Mouse (Mus musculus): ENCODE results near the gene Dscaml1.
A peak's percentile ranks its signal among the peaks of the same experiment; 100 is the strongest.

The Dscaml1 gene

DNA sequence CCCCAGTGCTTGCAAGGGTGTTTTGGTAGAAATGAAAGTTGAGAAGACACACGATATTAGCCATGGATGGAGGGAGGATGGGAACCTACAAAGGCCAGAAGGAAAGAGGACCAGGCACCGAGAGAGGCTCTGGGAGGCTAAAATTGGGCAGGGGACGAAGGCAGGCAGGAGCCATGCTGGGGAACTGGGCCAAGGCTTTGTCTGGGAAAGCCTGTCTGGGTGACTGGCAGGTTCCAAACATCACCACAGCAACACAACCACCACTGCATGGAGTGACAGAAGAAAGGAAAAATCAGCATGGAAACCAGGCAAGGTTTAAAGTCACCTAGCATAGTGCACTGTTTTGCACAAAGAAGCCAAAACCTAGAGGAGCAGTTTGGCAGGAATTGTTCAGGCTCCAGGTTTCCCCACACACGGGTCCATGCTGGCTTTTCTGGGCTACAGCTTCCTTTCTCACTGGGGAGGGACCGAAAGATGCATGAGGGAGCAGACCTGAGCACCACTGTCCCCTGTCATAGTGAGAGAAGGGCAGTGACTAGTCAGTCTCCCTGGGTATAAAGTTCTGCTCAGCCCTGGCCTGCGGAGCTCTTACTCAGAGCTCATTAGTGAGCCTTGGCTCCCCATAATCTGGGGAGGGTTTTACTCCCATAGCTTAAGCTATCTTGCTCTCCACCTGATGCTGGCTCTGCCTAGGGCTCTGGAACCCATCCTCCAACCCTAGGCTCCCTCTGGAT, 211.9 kb downstream of the Dscaml1 start:
- DNase-seq = no peak

DNA sequence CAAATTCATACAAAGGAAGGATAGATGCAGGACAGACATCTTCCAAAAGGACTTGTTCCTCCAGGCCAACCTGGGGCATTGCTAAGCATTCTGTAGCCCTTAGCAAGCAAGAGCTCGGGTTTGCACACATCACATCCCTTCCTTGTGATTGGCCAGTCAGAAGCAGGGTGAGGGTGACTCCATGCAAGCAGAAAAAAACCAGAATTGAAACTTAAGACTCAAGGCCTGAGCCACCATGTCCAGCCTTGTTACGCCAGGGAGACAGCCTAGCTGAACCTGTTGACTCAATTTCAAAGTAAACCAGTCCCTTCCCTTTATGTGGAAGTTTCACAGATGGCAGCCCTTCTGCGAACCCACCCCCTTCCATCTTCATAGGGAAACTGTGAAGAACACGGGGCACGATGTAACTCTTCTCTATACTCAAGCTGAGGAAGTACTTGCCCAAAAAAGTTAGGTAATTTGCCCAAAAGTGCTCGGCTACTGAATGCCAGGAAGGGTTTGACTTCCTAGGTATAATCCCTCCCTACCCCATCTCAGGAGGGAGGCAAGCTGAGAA, 218.5 kb downstream of the Dscaml1 start:
- no peak for DNase-seq

DNA sequence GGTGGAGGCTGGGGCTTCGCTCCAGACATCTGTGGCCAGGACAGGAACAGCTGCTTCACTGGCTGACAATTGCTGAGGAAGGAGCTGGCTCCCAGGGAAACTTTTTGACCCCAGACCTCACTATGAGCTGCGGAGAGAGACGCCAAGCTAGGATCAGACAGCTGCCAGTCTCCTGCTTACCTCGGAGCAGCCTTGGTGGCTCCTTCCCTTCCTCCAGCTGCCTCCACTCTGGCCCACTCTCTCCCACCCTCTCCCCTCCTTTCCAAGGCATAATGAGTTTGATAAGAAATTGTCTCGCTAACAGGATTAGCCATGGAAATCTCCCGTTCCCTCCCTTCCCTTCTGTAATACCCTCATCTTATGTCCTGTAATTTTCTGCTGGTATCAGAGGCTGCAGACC, 219.1 kb downstream of the Dscaml1 start:
- DNase-seq = no peak

DNA sequence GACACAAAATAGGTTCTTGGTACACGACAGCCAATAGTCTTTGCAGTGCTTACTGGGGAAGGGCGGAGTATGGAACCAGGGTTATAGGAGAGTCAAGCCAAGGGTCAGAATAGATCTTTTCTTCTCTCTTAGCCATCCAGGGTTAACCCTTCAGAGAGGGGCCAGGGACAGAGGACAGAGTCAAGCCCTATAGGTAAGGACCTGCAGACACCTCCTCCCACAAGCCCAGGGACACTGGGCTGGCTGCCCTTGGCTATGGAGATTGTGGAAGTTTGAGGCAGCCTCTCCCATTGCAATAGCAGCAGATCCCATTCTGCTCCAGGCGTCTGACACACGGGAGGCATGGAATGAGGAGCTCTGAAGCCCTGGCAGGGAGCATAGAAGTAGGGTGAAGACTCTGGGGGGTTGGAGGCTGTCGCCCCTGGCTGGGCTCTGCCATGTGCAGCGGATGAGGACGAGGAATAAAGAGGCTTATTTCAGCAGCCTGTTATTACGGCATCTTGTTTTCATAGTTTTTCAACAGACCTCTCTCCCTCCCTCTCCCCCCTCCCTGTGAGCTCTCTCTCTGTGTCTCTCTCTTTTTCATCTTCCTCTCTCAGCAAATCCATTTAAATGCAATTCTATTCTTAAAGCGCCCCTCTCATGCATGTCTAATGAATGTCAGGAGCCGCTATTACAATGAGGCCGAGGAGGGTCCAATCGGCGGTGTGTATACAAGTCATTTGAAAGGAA, 224.8 kb downstream of the Dscaml1 start:
- DNase-seq = no peak

DNA sequence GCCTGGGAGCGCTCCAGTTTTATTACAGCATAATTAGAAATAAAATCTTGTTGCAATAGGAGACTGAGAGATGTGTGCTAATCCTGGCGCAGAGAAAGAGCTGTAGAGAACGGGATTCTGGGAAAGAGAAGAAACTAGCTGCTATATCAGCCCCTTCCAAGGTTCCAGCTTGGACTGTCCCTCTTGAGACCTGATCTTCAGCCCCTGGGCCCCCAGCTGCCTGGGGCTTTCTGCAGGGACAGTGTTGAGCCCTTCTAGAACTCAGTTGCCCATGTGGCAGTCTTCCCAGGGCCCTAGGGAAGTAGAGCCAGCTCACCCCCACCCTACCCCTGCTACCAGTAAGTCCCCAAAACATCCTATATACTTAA, 225.4 kb downstream of the Dscaml1 start:
- DNase-seq = no peak

DNA sequence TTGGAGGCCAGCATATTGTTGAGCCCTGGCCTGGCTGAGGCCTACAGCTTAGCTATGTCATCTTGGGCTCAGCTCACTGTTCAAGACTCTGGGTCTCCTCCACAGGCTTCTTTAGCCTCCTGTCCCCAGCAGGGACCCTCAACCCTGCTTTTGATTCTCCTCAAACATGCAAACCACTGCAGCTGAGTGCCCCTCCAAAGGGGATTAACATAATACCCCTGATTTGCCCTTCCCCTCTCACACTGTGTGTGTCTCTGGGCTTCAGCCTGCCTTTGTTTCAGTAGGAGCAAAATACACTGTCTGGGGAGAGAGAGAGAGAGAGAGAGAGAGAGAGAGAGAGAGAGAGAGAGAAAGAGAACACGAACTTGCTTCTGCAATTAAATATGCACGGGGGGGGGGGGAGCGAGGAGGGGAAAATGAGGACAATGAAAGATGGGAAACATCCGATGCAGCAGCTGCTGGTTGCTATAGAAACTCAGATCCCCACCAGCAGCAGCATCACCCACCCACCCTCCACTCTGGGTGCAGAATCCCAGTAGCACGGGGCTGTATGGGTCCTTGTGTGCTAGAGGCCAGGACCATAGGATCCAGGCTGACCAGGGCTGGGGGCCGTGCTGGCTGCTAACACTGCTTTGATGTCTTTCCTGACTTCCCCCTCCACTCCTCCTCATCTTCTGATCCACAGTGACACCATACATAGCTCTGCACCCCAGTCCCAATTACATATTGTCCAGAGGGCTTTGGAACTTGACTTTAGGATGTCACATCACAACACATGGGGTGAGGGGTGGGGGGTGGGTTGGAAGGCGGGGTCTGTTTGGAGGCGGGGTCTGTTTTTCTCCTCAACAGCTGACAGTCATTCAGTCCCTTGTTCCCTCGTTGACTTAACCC, 231.0 kb downstream of the Dscaml1 start:
- no peak for DNase-seq

DNA sequence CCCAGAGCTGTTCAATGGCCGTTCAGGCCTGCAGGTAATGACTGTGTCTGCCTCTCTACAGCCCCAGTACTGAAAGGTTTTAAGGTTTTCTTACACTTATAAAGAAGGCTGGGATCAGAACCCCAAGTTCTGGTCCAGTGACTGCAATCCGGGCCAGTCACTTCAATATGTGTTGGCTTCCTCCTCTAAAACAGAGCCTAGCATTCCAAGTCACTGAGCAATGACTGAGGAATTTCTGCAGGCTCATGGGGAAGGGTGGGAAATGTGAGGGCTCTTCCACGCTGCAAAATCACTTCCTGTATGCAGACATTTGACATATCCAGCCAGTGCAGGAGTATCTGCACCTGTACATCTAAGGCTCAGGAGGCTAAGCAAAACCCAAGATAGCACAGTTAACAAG, 233.8 kb downstream of the Dscaml1 start:
- DNase-seq = no peak

DNA sequence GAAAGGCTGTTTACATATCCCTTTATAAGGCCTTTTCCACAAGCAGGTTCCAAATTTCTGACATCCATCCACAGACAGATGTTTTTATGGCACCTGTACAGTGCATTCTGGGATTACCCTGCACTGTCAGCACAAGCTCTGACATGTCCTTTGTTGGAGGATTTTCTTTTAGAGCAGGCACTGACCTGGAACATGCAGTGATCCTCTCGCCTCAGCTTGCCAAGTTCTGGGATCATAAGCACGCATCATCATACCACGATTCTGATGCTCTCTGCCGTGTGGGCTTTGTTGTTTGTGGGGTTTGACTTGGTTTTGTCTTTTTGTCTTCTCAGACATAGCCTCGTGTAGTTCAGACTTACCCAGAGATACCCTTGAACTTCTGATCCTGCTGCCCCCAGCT, 236.0 kb downstream of the Dscaml1 start:
- DNase-seq = no peak

DNA sequence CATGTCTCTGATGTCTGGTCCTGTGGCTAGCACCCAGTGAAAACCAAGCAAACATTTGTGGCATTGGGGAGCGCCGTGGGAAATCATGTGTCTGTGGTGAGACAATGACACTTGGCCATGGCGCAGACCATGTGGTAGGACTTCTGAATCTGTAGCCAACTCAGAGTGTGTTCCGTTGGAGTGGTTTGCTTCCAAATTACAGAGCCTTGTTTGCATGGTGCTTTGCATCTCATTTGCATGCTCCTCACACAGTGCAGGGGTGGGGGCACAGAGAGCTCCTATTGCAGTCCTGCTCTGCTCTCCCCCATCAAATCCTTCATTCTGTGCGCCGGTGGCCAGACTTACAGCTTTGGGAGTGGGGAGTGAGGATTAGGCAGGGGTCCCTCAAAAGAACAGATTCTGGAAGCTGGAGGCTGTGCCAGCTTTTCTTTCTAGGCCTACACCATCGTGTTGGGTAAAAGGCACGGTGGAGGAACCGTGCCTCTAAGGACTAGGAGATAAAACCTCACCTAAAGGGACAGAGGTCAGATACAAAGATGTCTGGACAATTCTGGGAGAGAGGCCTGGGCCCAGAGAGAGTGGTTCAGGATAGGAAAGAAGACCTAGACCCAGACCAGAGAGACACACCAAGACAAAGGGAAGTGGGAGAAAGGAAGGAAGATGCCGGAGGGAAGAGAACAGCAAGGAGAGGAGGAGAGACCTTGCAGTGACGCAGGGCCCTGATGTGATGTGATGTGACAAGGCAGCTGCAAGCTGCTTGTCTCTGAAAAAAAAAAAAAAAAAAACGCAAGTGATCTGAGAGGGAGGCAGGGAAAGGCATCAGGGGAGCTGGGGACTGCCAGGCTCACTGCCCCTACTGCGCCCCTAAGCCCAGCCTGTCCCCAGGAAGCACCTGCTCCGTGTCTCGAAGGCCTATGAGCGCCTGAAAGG, 237.2 kb downstream of the Dscaml1 start:
- DNase-seq = no peak

DNA sequence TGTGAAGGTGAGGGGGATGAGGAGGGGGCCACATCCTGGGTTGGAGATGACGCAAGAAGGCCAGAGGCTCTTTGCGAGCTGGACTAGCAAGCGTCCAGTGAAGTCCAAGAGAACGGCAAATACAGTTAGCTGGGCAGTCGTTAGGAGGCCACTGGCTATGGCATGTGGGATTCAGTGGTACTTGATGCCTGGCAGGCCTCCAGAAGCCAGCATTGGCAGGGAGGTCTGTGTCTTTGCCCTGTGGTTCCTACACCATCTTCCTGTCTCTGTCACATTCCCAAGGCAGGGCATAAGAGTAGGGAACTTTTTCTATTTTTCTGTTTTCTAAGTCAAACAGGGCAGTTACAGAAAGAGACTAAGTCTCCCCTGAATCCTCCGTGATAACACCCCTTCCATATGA, 237.9 kb downstream of the Dscaml1 start:
- no peak for DNase-seq

DNA sequence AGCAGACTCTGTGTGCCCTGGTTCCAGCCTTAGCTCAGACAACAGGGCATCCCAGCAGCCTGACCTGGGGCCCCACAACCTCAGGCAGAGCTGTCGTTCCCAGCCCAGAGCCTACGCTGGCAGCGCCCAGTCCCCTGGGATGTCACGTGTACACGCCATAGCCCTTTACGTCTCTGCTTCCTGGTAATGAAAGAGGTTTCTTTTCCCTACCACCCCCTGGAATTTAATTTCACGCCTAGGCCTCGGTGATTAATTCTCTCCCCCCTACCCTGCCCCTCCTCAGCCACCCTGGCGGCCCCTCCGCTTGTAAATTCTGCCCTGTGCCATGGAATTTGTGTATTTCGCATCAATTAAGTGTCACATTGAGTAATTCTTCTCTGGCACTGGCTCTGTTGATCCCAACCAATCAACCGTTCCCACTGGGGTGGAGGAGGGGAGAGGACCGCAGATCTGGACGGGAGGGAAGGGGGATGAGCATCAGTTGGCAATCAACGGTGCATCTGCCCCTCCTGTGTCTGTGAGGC, 238.5 kb downstream of the Dscaml1 start:
- no peak for DNase-seq

DNA sequence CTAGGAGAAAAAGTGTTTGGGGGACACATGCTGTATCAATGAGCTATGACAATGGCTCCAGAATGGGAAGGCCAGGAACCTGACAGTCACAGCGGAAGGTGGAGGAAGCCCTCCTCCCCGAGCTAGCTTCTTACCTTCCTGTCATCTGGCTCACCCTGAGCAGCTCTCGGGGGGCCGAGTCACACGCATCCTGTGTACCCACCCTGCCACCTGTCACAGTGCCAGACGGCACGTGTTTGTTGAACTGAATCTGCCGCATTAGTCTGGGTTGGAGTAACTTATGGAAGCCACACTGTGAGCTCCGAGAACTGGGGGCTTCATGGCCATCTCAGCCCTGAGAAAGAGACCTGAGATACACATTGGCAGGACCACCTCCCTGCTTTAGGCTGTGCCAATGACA, 249.5 kb downstream of the Dscaml1 start:
- DNase-seq = no peak

DNA sequence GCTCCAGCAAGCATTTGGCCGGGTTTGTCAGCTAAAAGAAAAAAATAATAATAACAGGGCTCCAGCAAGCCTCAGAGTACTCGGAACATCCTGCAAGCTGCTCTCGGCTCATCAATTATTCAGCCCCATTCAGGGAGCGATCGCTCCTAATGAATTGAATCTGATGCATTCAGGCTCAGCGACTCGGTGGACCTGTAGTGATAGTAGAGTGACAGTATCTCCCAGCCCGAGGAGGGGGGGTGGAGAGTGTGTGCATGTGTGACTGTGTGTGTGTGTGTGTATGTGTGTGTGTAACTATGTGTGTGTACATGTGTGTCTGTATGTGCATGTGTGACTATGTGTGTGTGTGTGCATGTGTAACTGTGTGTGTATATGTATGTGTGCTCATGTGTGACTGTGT, 250.2 kb downstream of the Dscaml1 start:
- DNase-seq = no peak

DNA sequence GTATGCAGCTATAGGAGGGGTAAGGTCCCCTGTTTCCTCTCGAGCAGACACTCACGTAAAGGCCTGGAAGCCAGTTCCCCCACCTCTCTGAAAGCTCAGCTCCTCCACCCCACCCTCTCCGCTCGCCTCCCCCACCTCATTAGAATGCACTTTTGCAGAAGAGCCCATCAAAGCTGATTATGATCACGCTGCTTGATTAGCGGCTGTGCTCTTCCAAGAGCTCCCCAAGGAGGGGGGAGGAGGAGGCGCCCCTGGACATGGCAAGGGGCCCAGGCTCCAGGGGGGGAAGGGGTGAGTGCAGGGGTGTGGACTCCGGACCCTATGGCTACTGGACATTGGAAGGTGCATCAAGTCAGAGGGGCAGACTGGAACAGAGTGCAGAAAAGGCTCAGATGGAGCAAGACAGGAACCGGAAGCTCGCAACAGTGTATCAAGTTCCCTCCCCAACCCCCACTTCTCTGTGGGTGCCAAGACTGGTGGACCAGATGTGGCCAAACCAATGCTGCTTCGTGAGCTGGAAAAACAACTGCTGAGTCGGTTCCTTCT, 250.9 kb downstream of the Dscaml1 start:
- peak; percentile 68 for DNase-seq

DNA sequence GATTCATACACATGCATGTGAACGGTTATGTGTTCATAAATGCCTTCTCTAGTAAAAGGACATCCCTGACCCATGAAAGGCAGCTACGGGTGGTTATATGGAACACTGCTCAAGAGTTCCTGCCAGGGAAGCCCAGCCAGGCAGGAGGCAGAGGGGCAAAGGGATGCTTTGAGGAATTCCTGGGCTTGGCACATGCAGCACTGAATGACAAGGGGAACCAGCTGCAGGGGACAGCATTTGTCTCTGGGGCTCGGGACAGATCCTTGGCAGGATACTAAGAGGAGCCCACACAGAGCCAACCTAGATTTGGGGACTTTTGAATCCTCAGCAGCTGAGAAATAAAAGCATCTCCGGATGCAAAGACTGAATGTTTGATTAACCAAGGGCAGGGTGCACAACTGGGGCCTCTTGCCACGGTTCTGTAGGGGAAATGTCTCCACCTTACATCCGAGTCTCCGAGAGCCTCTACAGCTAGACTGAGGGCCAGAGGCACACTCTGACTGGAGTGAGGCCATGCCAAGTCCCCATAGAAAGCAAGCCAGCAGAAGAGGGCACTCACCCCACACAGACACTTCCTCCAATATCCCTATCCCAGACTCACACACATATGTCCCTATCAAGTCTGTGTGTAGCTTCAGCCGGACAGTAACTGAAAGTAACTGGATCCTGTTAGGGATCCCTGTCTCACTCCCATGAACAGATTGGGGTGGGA, 251.7 kb downstream of the Dscaml1 start:
- no peak for DNase-seq

DNA sequence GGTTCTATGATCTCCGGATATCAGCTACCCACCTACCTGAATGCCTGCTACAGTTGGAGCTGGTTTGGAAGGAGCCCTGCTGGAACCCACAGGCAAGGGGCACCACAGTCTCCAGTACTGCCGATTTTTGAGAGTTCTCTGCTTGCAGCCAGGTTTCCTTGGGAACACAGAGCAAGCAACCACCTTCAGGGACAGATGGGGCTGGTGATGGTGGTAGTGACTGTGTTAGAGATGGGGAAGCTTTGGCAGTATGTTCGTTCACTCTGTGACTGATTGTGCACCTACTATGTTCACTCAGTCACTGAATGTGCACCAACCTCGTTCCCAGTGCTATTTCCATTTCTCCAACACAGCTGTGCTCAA, 252.2 kb downstream of the Dscaml1 start:
- DNase-seq = no peak

DNA sequence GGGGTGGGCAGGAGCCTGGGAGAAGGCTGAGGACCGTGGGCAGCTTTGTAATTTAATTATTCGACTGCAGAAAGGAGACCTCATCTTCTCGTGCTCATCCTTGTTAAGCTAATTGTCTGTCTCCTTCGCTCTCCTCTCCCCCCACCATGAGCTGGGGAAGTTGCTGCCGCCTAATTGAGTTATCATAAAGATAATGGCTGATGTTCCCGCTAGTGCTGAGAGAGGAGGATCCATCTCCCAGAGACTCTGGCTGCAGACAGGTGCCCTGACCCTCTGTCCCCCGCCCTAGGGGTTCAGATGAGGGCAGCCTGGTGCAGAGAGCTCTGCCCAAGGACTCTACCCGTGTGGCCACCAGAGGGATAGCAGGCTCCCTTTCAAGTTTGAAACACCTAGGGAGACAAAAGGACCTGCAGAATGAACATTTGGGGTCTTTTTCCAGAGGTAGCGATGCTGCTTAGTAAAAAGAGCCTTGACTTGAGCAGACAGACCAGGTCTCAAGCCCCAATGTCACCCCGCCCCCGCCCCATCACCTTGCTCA, 256.1 kb downstream of the Dscaml1 start:
- no peak for DNase-seq

DNA sequence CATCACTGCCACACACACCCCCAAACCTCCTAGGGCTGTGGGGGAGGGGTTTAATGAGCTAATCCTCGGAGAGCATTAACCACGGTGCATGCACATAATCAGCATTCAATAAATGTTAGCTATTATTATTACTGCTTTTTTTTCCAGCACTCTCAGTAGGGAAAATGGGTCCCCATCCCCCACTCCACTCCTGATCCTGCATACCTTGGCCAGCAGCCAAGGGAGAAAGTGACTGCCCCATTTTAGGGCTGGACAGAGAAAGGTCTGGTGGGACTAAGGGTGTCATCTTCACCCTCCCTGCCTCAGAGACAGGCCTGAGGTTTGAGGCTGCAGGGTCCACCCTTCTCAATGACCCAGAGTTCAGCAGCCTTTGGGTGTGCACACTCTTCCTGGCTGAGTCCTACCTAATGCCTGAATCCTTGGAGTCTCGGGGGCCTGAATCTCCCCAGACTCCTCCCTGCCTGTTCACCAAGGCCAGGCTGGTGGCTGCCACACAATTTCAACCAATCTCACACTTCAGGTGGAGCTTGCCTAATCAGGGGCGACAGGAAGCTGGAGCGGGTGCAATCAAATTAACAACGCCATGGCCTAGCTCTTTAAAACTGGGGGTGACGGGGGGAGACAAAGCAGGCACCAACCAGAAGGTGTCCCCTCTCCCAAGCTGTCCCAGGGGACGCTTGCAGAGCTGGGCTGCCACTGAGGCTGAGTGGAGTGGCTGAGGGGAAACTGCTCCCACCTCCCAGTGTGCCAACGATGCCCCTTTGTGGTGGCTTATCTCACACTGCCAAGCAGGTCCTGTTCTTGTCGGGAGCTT, 267.2 kb downstream of the Dscaml1 start:
- peak; percentile 17 for DNase-seq

DNA sequence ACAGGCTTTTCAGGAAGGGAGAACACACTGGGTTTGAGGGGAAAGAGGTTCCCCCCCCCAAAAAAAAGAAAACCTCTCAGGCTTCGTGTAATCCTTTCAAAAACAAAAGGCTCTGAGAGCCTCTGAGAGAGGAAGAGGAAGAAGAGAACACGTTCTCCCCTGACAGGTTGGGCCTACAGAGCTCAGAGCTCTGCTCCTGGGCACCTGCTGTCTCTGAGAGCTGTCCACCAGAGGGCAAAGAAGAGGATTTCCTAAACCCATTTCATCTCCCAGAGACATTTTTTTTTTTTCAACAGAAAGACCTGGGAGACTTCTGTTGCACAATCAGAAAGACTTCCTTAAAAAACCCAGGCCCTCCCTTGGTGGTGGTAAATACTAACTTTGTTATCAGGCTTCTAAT, 267.8 kb downstream of the Dscaml1 start:
- DNase-seq = no peak

DNA sequence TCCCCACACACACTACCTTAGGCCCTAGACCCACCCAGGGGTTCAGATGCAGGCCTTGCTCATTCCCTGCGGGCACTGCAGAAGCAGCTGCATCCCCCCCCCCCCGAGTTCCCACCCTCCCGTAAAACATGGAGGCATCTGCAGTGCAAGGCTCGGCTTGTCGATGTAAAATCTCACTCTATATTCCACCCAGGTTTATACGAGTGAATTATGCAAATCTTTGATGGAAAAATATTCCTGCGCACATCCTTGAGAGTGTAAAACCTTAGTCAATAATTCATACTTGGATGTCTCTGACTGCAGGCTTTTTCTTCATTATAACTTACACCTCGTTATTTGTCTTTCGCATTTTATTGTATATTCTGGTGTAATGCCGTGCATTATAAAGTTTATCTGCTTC, 272.7 kb downstream of the Dscaml1 start:
- DNase-seq = no peak
